Mouse (Mus musculus): ENCODE results near the gene Rnf138rt1.

Gene Rnf138rt1

GRCm38 (mm10) chrX:163760617-163761434 lies at the start of gene Rnf138rt1:
TSS of gene Rnf138rt1 (minus strand) at chrX:163761329.
- no peak for DNase-seq (ENCODE audit: low read depth, low spot score)

- no peak for DNase-seq (ENCODE audit: low read depth, low spot score)
These were observed 46.1 kb upstream of the Rnf138rt1 start for GRCm38 (mm10) chrX:163807270-163807669.

- DNase-seq (ENCODE audit: low read depth, low spot score): no peak
These were observed 5.2 kb upstream of the Rnf138rt1 start for GRCm38 (mm10) chrX:163766290-163766689.

GRCm38 (mm10) chrX:163761435-163761828 lies 303 bp upstream of the Rnf138rt1 start:
- DNase-seq (ENCODE audit: low read depth, low spot score): no peak

GRCm38 (mm10) chrX:163745996-163746395 lies 15.1 kb downstream of the Rnf138rt1 start:
- DNase-seq (ENCODE audit: low read depth, low spot score): no peak

- DNase-seq (ENCODE audit: low read depth, low spot score): no peak
These were observed 17.2 kb downstream of the Rnf138rt1 start for GRCm38 (mm10) chrX:163743896-163744295.

- no peak for DNase-seq (ENCODE audit: low read depth, low spot score)
These were observed 22.2 kb downstream of the Rnf138rt1 start for GRCm38 (mm10) chrX:163738904-163739303.

GRCm38 (mm10) chrX:163734145-163734544 lies 27.0 kb downstream of the Rnf138rt1 start:
- DNase-seq (ENCODE audit: low read depth, low spot score): no peak

GRCm38 (mm10) chrX:163723630-163724029 lies 37.5 kb downstream of the Rnf138rt1 start:
- no peak for DNase-seq (ENCODE audit: low read depth, low spot score)

GRCm38 (mm10) chrX:163722785-163723577 lies 38.1 kb downstream of the Rnf138rt1 start:
- DNase-seq (ENCODE audit: low read depth, low spot score): no peak

- DNase-seq (ENCODE audit: low read depth, low spot score): no peak
These were observed 40.5 kb downstream of the Rnf138rt1 start for GRCm38 (mm10) chrX:163720597-163720996.

Measured in retina, adult 2 months (tissue).